Mouse (Mus musculus): ENCODE measurements at regions not wholly inside any gene's neighbourhood (a gene's known extent, or its start where the extent isn't known, plus 50 kb on each side); places are given as distances from the start of the nearest gene placed in this dataset.

GRCm38 (mm10) chr2:79048777-79049537, 181.0 kb downstream of the Ube2e3 start:
- H3K27me3 ChIP-seq (ENCODE audit: control insufficient read depth in 1 of 2, insufficient read depth in 2 of 2, low read length in 2 of 2): no peaks in the 10 kb centered on the region
- H3K4me3 ChIP-seq (ENCODE audit: control insufficient read depth in 1 of 2, insufficient read depth in 1 of 2, low read depth in 2 of 2, low read length in 2 of 2): no peak overlapping the region
- no peak overlapping the region for H3K9ac ChIP-seq (ENCODE audit: control insufficient read depth, low read depth, low read length, poor library complexity, severe bottlenecking)
- DNase-seq (ENCODE audit: low read depth, low spot score): no peak
- H3K4me1 ChIP-seq (ENCODE audit: control insufficient read depth in 1 of 2, insufficient read depth in 2 of 2, low read length in 2 of 2): peaks cover 0 to 3% of the 10 kb centered on the region in 2 experiments; a peak in 1 of 4 replicates
- H3K79me2 ChIP-seq (ENCODE audit: control insufficient read depth, insufficient read depth, low read length, poor library complexity): no peaks in the 10 kb centered on the region
- no peaks in the 10 kb centered on the region for H3K9me3 ChIP-seq (replicated peaks; ENCODE audit: insufficient read depth, low read length)
- no peaks in the 10 kb centered on the region for H3K36me3 ChIP-seq (ENCODE audit: control insufficient read depth in 1 of 2, insufficient read depth in 2 of 2, low read length in 2 of 2)
- TF ChIP-seq ZMIZ1 (IDR thresholded peaks at IDR 0.05; ENCODE audit: low read depth, low read length) (no peak), MAX (IDR thresholded peaks at IDR 0.05; ENCODE audit: low read length) (no peak), KAT2A (conservative IDR thresholded peaks at IDR 0.05; ENCODE audit: low read depth, low read length) (no peak), ZKSCAN1 (IDR thresholded peaks at IDR 0.05; ENCODE audit: low read depth, low read length) (no peak)
- H3K27ac ChIP-seq (ENCODE audit: control insufficient read depth, low read depth, low read length): no peak overlapping the region

- DNase-seq (ENCODE audit: low read depth, low spot score): no peak
Observed at GRCm38 (mm10) chr2:79050495-79051046, 182.6 kb downstream of the Ube2e3 start.

GRCm38 (mm10) chr2:79052226-79052625, 184.3 kb downstream of the Ube2e3 start:
- Histone ChIP-seq H3K4me1 (ENCODE audit: control insufficient read depth in 1 of 2, insufficient read depth in 2 of 2, low read length in 2 of 2) (peaks cover 3 to 10% of the 10 kb centered on the region in 2 experiments; a peak in 3 of 4 replicates), H3K9me3 (replicated peaks; ENCODE audit: insufficient read depth, low read length) (no peaks in the 10 kb centered on the region), H3K36me3 (ENCODE audit: control insufficient read depth in 1 of 2, insufficient read depth in 2 of 2, low read length in 2 of 2) (peaks cover 0 to 3% of the 10 kb centered on the region in 2 experiments; a peak in 2 of 4 replicates), H3K9ac (ENCODE audit: control insufficient read depth, low read depth, low read length, poor library complexity, severe bottlenecking) (no peak overlapping the region), H3K79me2 (ENCODE audit: control insufficient read depth, insufficient read depth, low read length, poor library complexity) (no peaks in the 10 kb centered on the region), H3K4me3 (ENCODE audit: control insufficient read depth in 1 of 2, insufficient read depth in 1 of 2, low read depth in 2 of 2, low read length in 2 of 2) (no peak overlapping the region), H3K27me3 (ENCODE audit: control insufficient read depth in 1 of 2, insufficient read depth in 2 of 2, low read length in 2 of 2) (no peaks in the 10 kb centered on the region), H3K27ac (ENCODE audit: control insufficient read depth, low read depth, low read length) (no peak overlapping the region)
- DNase-seq (ENCODE audit: low read depth, low spot score): no peak
- no peak for TF ChIP-seq POLR2A (IDR thresholded peaks at IDR 0.05; ENCODE audit: control insufficient read depth in 1 of 2, insufficient read depth in 1 of 2, low read depth in 1 of 2, low read length in 2 of 2, poor library complexity in 1 of 2)

More at GRCm38 (mm10) chr2:79050495-79051046, 182.6 kb downstream of the Ube2e3 start:
- Histone ChIP-seq H3K27ac (ENCODE audit: control insufficient read depth, low read depth, low read length) (no peak overlapping the region), H3K9ac (ENCODE audit: control insufficient read depth, low read depth, low read length, poor library complexity, severe bottlenecking) (no peak overlapping the region), H3K4me3 (ENCODE audit: control insufficient read depth in 1 of 2, insufficient read depth in 1 of 2, low read depth in 2 of 2, low read length in 2 of 2) (no peak overlapping the region), H3K9me3 (replicated peaks; ENCODE audit: insufficient read depth, low read length) (no peaks in the 10 kb centered on the region), H3K79me2 (ENCODE audit: control insufficient read depth, insufficient read depth, low read length, poor library complexity) (no peaks in the 10 kb centered on the region), H3K27me3 (ENCODE audit: control insufficient read depth in 1 of 2, insufficient read depth in 2 of 2, low read length in 2 of 2) (no peaks in the 10 kb centered on the region), H3K4me1 (ENCODE audit: control insufficient read depth in 1 of 2, insufficient read depth in 2 of 2, low read length in 2 of 2) (peaks cover under 1 to 6% of the 10 kb centered on the region in 2 experiments; a peak in 2 of 4 replicates), H3K36me3 (ENCODE audit: control insufficient read depth in 1 of 2, insufficient read depth in 2 of 2, low read length in 2 of 2) (no peaks in the 10 kb centered on the region; a peak in 2 of 4 replicates)
- TF ChIP-seq RCOR1 (IDR thresholded peaks at IDR 0.05; ENCODE audit: low read depth, low read length) (no peak), BHLHE40 (IDR thresholded peaks at IDR 0.05; ENCODE audit: borderline replicate concordance, low read depth, low read length) (no peak), SMC3 (IDR thresholded peaks at IDR 0.05; ENCODE audit: low read depth, low read length) (no peak), TAL1 (IDR thresholded peaks at IDR 0.05; ENCODE audit: low read length) (no peak), MAFK (IDR thresholded peaks at IDR 0.05; ENCODE audit: borderline replicate concordance, low read depth, low read length) (no peak), EP300 (IDR thresholded peaks at IDR 0.05; ENCODE audit: low read depth in 1 of 2, low read length in 2 of 2) (no peak), TCF12 (IDR thresholded peaks at IDR 0.05; ENCODE audit: low read depth, low read length) (no peak), ZC3H11A (IDR thresholded peaks at IDR 0.05; ENCODE audit: low read depth, low read length) (no peak), USF1 (IDR thresholded peaks at IDR 0.05; ENCODE audit: low read depth, low read length) (no peak), USF2 (IDR thresholded peaks at IDR 0.05; ENCODE audit: borderline replicate concordance in 1 of 2, insufficient read depth in 1 of 2, low read depth in 1 of 2, low read length in 2 of 2) (no peak), UBTF (IDR thresholded peaks at IDR 0.05; ENCODE audit: borderline replicate concordance, insufficient read depth, low read depth, low read length) (no peak), ETS1 (IDR thresholded peaks at IDR 0.05; ENCODE audit: low read depth, low read length) (no peak), SIN3A (IDR thresholded peaks at IDR 0.05; ENCODE audit: low read length) (no peak), E2F4 (IDR thresholded peaks at IDR 0.05; ENCODE audit: borderline replicate concordance, low read depth, low read length) (no peak), MEF2A (IDR thresholded peaks at IDR 0.05; ENCODE audit: extremely low read depth, insufficient replicate concordance, low read depth, low read length, poor library complexity, severe bottlenecking) (no peak)

Measured in MEL (cell line).